In the genomic region with DNA sequence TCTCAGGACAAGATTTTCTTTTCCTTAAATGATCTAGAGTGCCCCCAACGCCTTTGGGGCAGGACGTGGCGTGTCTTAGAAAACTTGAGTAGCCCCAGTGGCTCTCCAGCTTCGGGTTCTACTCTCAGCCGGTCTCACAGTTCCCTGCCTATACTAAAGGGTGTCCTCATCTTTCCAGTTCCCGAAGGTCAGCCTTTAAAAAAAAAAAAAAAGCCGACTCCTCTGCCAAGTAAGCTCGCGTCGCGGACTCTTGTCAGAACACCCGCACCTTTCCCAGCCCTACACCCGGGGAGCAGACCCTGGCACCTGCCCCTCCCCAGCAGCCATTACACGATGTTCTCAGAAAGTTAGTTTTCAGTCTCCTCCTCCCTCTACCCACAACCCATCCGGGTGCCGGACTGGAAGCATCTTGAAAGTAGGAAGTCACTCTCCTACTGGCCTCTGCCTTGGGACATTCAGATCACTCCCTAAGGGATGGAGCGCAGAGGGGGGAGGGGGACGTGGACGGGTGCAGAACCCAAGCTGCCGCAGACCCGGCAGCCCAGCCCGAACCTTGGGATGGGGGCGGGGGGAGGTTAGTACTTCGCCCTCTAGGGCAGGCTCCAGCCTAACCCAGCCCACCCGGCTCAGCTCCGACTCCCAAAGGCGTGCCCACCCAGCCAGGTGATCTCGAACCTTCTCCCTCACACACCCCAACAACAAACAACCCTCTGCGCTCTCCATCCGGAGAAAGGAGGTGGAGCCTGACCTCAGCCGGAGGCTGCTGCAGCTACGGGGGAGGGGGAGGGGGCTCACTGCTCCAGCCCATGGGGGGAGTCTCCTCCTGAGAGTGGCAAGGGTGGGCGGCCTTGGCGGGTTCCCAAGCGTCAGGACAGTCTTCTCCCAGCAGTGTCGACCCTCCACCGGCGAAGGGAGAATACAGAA, we compare ENCODE assay signal across 8 mouse cellular contexts. TPM values are rescaled to one million over a fixed set of nuclear protein-coding genes. Genes with fewer than 3 reads are reported as not detected.
A peak's percentile ranks its signal among the peaks of the same experiment; 100 is the strongest.
DNase-seq lines count a peak whose midpoint lies in the region; ATAC-seq and TF ChIP-seq lines count a peak whose summit lies in the region.

No protein-coding gene starts in this region.

- H3K9ac ChIP-seq in forebrain, embryonic 12.5 days: peak overlapping the region; percentile 42
- peak overlapping the region; percentile 43 for H3K9ac ChIP-seq in hindbrain, embryonic 15.5 days
- no peak overlapping the region for H3K9ac ChIP-seq in liver, embryonic 14.5 days (replicated peaks)

- 4% methylated on average over 38 of the region's 38 CpGs for WGBS in bone marrow, adult 2 months
- WGBS in forebrain, embryonic 12.5 days: 2% methylated on average over 36 of the region's 38 CpGs
- 1% methylated on average over 38 of the region's 38 CpGs for WGBS in hindbrain, embryonic 15.5 days
- 3% methylated on average over 38 of the region's 38 CpGs for WGBS in liver, embryonic 14.5 days (ENCODE audit: insufficient replicate concordance)

- peak overlapping the region; percentile 60 for H3K4me3 ChIP-seq in bone marrow, adult 2 months (replicated peaks; ENCODE audit: control insufficient read depth, low read depth, low read length)
- peak overlapping the region; percentile 41 for H3K4me3 ChIP-seq in forebrain, embryonic 12.5 days (replicated peaks)
- H3K4me3 ChIP-seq in hindbrain, embryonic 15.5 days: peak overlapping the region; percentile 43
- peak overlapping the region; percentile 31 to 33 for H3K4me3 ChIP-seq in liver, embryonic 14.5 days (ENCODE audit: insufficient read depth in 1 of 2, low read depth in 2 of 2, low read length in 2 of 2)

- no peak for TF ChIP-seq EP300 in liver, embryonic 14.5 days (IDR thresholded peaks at IDR 0.05; ENCODE audit: low read depth)

- peak; percentile 30 for DNase-seq in layer of hippocampus, adult 9-11 months
- DNase-seq in layer of hippocampus, postnatal 14 days (ENCODE audit: low spot score in 2 of 2): no peak
- DNase-seq in liver, embryonic 14.5 days (ENCODE audit: low read depth in 3 of 3, low spot score in 3 of 3): no peak
- DNase-seq in neural tube, embryonic 10.5 days (ENCODE audit: extremely low spot score, low spot score): peak; percentile 56

- H3K4me2 ChIP-seq in forebrain, embryonic 12.5 days: peak overlapping the region; percentile 65
- peak overlapping the region; percentile 80 for H3K4me2 ChIP-seq in hindbrain, embryonic 15.5 days
- peak overlapping the region; percentile 49 for H3K4me2 ChIP-seq in liver, embryonic 14.5 days (ENCODE audit: low read depth)

- H3K4me1 ChIP-seq in bone marrow, adult 2 months (ENCODE audit: control insufficient read depth, insufficient read depth, low read length): no peaks in the 10 kb centered on the region
- H3K4me1 ChIP-seq in forebrain, embryonic 12.5 days: peaks cover 36% of the 10 kb centered on the region
- peaks cover 36% of the 10 kb centered on the region for H3K4me1 ChIP-seq in hindbrain, embryonic 15.5 days (replicated peaks)
- peaks cover 0 to 12% of the 10 kb centered on the region in 2 experiments; a peak in 3 of 4 replicates for H3K4me1 ChIP-seq in liver, embryonic 14.5 days (replicated peaks; ENCODE audit: control insufficient read depth in 2 of 2, insufficient read depth in 2 of 2, low read length in 1 of 2)

- no peak for ATAC-seq in forebrain, embryonic 12.5 days (ENCODE audit: low FRiP score)
- ATAC-seq in hindbrain, embryonic 15.5 days (ENCODE audit: low FRiP score, low read depth): no peak
- ATAC-seq in liver, embryonic 14.5 days (ENCODE audit: insufficient read depth): no peak
- no peak for ATAC-seq in megakaryocyte-erythroid progenitor cell, adult 5-6 weeks (replicated peaks; ENCODE audit: low FRiP score, low TSS enrichment, poor library complexity, severe bottlenecking)

- no peaks in the 10 kb centered on the region for H3K9me3 ChIP-seq in forebrain, embryonic 12.5 days
- no peaks in the 10 kb centered on the region for H3K9me3 ChIP-seq in hindbrain, embryonic 15.5 days
- H3K9me3 ChIP-seq in liver, embryonic 14.5 days (ENCODE audit: control insufficient read depth, low read length): no peaks in the 10 kb centered on the region

- TF ChIP-seq POLR2A in bone marrow, adult 2 months (IDR thresholded peaks at IDR 0.05; ENCODE audit: borderline replicate concordance, control insufficient read depth, low read depth, low read length): no peak

- no peaks in the 10 kb centered on the region for H3K36me3 ChIP-seq in forebrain, embryonic 12.5 days (replicated peaks)
- H3K36me3 ChIP-seq in hindbrain, embryonic 15.5 days: no peaks in the 10 kb centered on the region
- no peaks in the 10 kb centered on the region for H3K36me3 ChIP-seq in liver, embryonic 14.5 days (replicated peaks; ENCODE audit: control insufficient read depth, insufficient read depth, low read depth)

- no peak for TF ChIP-seq CTCF in bone marrow, adult 2 months (IDR thresholded peaks at IDR 0.05; ENCODE audit: control insufficient read depth, insufficient read depth, low read length)
- TF ChIP-seq CTCF in liver, embryonic 14.5 days (IDR thresholded peaks at IDR 0.05; ENCODE audit: low read depth): no peak

- no peak overlapping the region for H3K27ac ChIP-seq in bone marrow, adult 2 months (ENCODE audit: control insufficient read depth, insufficient read depth, low read depth, low read length, poor library complexity)
- H3K27ac ChIP-seq in forebrain, embryonic 12.5 days: no peak overlapping the region
- H3K27ac ChIP-seq in hindbrain, embryonic 15.5 days (replicated peaks): no peak overlapping the region
- no peak overlapping the region for H3K27ac ChIP-seq in liver, embryonic 14.5 days

- H3K27me3 ChIP-seq in forebrain, embryonic 12.5 days: peaks cover 86% of the 10 kb centered on the region
- H3K27me3 ChIP-seq in hindbrain, embryonic 15.5 days: peaks cover 74% of the 10 kb centered on the region
- H3K27me3 ChIP-seq in liver, embryonic 14.5 days (ENCODE audit: control insufficient read depth, insufficient read depth, low read length): peaks cover 73% of the 10 kb centered on the region

RNA-seq across cellular contexts. Expression of a gene that starts 3.9 kb away (rescaled TPM):
- 10 to 100 TPM; 36.6 to 36.7 TPM for total RNA-seq in layer of hippocampus, postnatal 14 days (2021)
- 6.6 and 8.7 TPM in 2 replicates for polyA plus RNA-seq in bone marrow, adult 2 months (2011; ENCODE audit: insufficient read depth, insufficient read length, low replicate concordance, missing spikeins)
- 5.5 TPM in 2 replicates for polyA plus RNA-seq in forebrain, embryonic 12.5 days (2016; fragmentation: Nextera tagmentation; extraction: Ambion mirVana)
- 8.0 and 8.9 TPM in 2 replicates for polyA plus RNA-seq in hindbrain, embryonic 15.5 days (2015; fragmentation: Nextera tagmentation; extraction: Ambion mirVana)
- 4.9 and 5.2 TPM in 2 replicates for polyA plus RNA-seq in liver, embryonic 14.5 days (2012; rRNA removed)
- polyA plus RNA-seq in liver, embryonic 14.5 days (2014; fragmentation: Nextera tagmentation; extraction: Ambion mirVana): 0.83 and 1.0 TPM in 2 replicates
- 11.9 and 13.9 TPM in 2 replicates for total RNA-seq in megakaryocyte-erythroid progenitor cell, adult 5-6 weeks (2014; fragmentation: Nextera tagmentation)
- 4.9 and 7.2 TPM in 2 replicates for total RNA-seq in megakaryocyte-erythroid progenitor cell, adult 5-6 weeks (2017)

RNA-seq across cellular contexts. Expression of a gene that starts 30.0 kb away (rescaled TPM):
- 1 to 10 TPM; 2.5 to 3.2 TPM for total RNA-seq in layer of hippocampus, postnatal 14 days (2021)
- polyA plus RNA-seq in bone marrow, adult 2 months (2011; ENCODE audit: insufficient read depth, insufficient read length, low replicate concordance, missing spikeins): 1.1 and 2.3 TPM in 2 replicates
- polyA plus RNA-seq in forebrain, embryonic 12.5 days (2016; fragmentation: Nextera tagmentation; extraction: Ambion mirVana): 12.9 and 14.7 TPM in 2 replicates
- polyA plus RNA-seq in hindbrain, embryonic 15.5 days (2015; fragmentation: Nextera tagmentation; extraction: Ambion mirVana): 6.2 and 6.9 TPM in 2 replicates
- 3.6 and 3.7 TPM in 2 replicates for polyA plus RNA-seq in liver, embryonic 14.5 days (2012; rRNA removed)
- polyA plus RNA-seq in liver, embryonic 14.5 days (2014; fragmentation: Nextera tagmentation; extraction: Ambion mirVana): 4.2 and 4.3 TPM in 2 replicates
- 2.2 and 3.6 TPM in 2 replicates for total RNA-seq in megakaryocyte-erythroid progenitor cell, adult 5-6 weeks (2014; fragmentation: Nextera tagmentation)
- 1.1 and 1.7 TPM in 2 replicates for total RNA-seq in megakaryocyte-erythroid progenitor cell, adult 5-6 weeks (2017)

RNA-seq across cellular contexts. Expression of a gene that starts 34.5 kb away (rescaled TPM):
- 100 to 1,000 TPM in 1 of 2 experiments, 10 to 100 TPM in 1; 97.2 to 126 TPM for total RNA-seq in layer of hippocampus, postnatal 14 days (2021)
- 16.0 and 19.9 TPM in 2 replicates for polyA plus RNA-seq in bone marrow, adult 2 months (2011; ENCODE audit: insufficient read depth, insufficient read length, low replicate concordance, missing spikeins)
- 50.8 and 56.3 TPM in 2 replicates for polyA plus RNA-seq in forebrain, embryonic 12.5 days (2016; fragmentation: Nextera tagmentation; extraction: Ambion mirVana)
- polyA plus RNA-seq in hindbrain, embryonic 15.5 days (2015; fragmentation: Nextera tagmentation; extraction: Ambion mirVana): 45.4 and 51.8 TPM in 2 replicates
- polyA plus RNA-seq in liver, embryonic 14.5 days (2012; rRNA removed): 23.1 and 26.3 TPM in 2 replicates
- polyA plus RNA-seq in liver, embryonic 14.5 days (2014; fragmentation: Nextera tagmentation; extraction: Ambion mirVana): 23.3 and 27.4 TPM in 2 replicates
- 17.9 and 24.0 TPM in 2 replicates for total RNA-seq in megakaryocyte-erythroid progenitor cell, adult 5-6 weeks (2014; fragmentation: Nextera tagmentation)
- 15.7 and 30.3 TPM in 2 replicates for total RNA-seq in megakaryocyte-erythroid progenitor cell, adult 5-6 weeks (2017)

Comparison
In these comparisons a context has a peak if more than half of its experiments do, and no peak if none do; other contexts are left out.
1. DNase-seq: peak in layer of hippocampus, adult 9-11 months (single experiment) and neural tube, embryonic 10.5 days (single experiment); none in layer of hippocampus, postnatal 14 days (0 of 2) and liver, embryonic 14.5 days (0 of 3).
2. Peak in every context shown above with its lines, with median percentiles within 50 percentile points of each other: H3K4me3 ChIP-seq and H3K4me2 ChIP-seq.